Mouse (Mus musculus): Measurements from ENCODE around the gene Nav1. TPM values are rescaled to one million over a fixed set of nuclear protein-coding genes. Genes with fewer than 3 reads are reported as not detected.

Nav1 gene
- total and polyA plus RNA-seq, 2 experiments: 0.83 to 1.8 TPM

GRCm38 (mm10) chr1:135515633-135516238 lies 91.4 kb downstream of the Nav1 start:
- WGBS: 23% methylated on average over 12 of the region's 12 CpGs

GRCm38 (mm10) chr1:135514913-135515632 lies 92.0 kb downstream of the Nav1 start:
- 37% methylated on average over 9 of the region's 9 CpGs for WGBS
- Histone ChIP-seq H3K27me3 (ENCODE audit: control insufficient read depth, insufficient read depth, low read length) (no peaks in the 10 kb centered on the region), H3K4me3 (ENCODE audit: insufficient read depth, low read depth, low read length) (no peak overlapping the region), H3K27ac (replicated peaks; ENCODE audit: insufficient read depth, low read depth, low read length) (no peak overlapping the region), H3K4me1 (ENCODE audit: control insufficient read depth, insufficient read depth, low read length) (peaks cover 14% of the 10 kb centered on the region; the same call in 1 of the 2 replicates), H3K79me2 (ENCODE audit: control insufficient read depth, insufficient read depth, low read length) (no peaks in the 10 kb centered on the region), H3K36me3 (ENCODE audit: control insufficient read depth, insufficient read depth, low read length) (no peaks in the 10 kb centered on the region), H3K9ac (ENCODE audit: low read depth, low read length) (no peak overlapping the region)
- TF ChIP-seq CTCF (IDR thresholded peaks at IDR 0.05; ENCODE audit: low read depth, low read length): no peak
- no peak for TF ChIP-seq POLR2A (IDR thresholded peaks at IDR 0.05; ENCODE audit: extremely low read depth, insufficient read depth, low read length)
- DNase-seq (ENCODE audit: extremely low read depth, low read depth, low spot score): peak; percentile 29

More at GRCm38 (mm10) chr1:135515633-135516238, 91.4 kb downstream of the Nav1 start:
- H3K4me3 ChIP-seq (ENCODE audit: insufficient read depth, low read depth, low read length): no peak overlapping the region
- H3K36me3 ChIP-seq (ENCODE audit: control insufficient read depth, insufficient read depth, low read length): no peaks in the 10 kb centered on the region
- no peak overlapping the region for H3K27ac ChIP-seq (replicated peaks; ENCODE audit: insufficient read depth, low read depth, low read length)
- peaks cover 14% of the 10 kb centered on the region; the same call in 1 of the 2 replicates for H3K4me1 ChIP-seq (ENCODE audit: control insufficient read depth, insufficient read depth, low read length)
- DNase-seq (ENCODE audit: extremely low read depth, low read depth, low spot score): no peak
- TF ChIP-seq CTCF (IDR thresholded peaks at IDR 0.05; ENCODE audit: low read depth, low read length) (no peak), POLR2A (IDR thresholded peaks at IDR 0.05; ENCODE audit: extremely low read depth, insufficient read depth, low read length) (no peak)
- H3K9ac ChIP-seq (ENCODE audit: low read depth, low read length): no peak overlapping the region
- no peaks in the 10 kb centered on the region for H3K27me3 ChIP-seq (ENCODE audit: control insufficient read depth, insufficient read depth, low read length)
- H3K79me2 ChIP-seq (ENCODE audit: control insufficient read depth, insufficient read depth, low read length): no peaks in the 10 kb centered on the region

DNA sequence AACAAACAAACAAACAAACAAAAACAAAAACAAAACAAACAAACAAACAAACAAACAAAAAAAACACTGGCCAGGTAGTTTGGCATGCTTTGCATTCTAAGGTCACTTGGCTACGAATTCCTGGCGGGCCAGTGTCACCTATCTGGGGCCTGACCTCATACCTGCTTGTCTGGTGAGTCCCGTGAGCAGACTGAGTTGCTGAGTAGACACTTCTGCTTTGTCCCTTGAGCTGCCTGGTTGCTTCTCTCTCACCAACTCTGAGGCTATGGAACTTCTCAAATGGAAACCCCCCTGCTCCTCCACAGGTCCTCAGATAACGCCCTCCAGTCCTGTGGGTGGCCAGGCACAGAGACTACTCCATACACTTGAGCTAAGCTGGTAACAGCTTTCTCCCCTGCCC lies 93.0 kb downstream of the Nav1 start:
- TF ChIP-seq POLR2A (IDR thresholded peaks at IDR 0.05; ENCODE audit: extremely low read depth, insufficient read depth, low read length) (no peak), CTCF (IDR thresholded peaks at IDR 0.05; ENCODE audit: low read depth, low read length) (no peak)
- no peak for DNase-seq (ENCODE audit: extremely low read depth, low read depth, low spot score)
- no peaks in the 10 kb centered on the region for H3K27me3 ChIP-seq (ENCODE audit: control insufficient read depth, insufficient read depth, low read length)
- H3K79me2 ChIP-seq (ENCODE audit: control insufficient read depth, insufficient read depth, low read length): no peaks in the 10 kb centered on the region
- H3K9ac ChIP-seq (ENCODE audit: low read depth, low read length): no peak overlapping the region
- no peaks in the 10 kb centered on the region for H3K36me3 ChIP-seq (ENCODE audit: control insufficient read depth, insufficient read depth, low read length)
- 65% methylated on average over 4 of the region's 4 CpGs for WGBS
- H3K4me3 ChIP-seq (ENCODE audit: insufficient read depth, low read depth, low read length): no peak overlapping the region
- H3K27ac ChIP-seq (replicated peaks; ENCODE audit: insufficient read depth, low read depth, low read length): no peak overlapping the region
- peaks cover 16% of the 10 kb centered on the region; the same call in 1 of the 2 replicates for H3K4me1 ChIP-seq (ENCODE audit: control insufficient read depth, insufficient read depth, low read length)

DNA sequence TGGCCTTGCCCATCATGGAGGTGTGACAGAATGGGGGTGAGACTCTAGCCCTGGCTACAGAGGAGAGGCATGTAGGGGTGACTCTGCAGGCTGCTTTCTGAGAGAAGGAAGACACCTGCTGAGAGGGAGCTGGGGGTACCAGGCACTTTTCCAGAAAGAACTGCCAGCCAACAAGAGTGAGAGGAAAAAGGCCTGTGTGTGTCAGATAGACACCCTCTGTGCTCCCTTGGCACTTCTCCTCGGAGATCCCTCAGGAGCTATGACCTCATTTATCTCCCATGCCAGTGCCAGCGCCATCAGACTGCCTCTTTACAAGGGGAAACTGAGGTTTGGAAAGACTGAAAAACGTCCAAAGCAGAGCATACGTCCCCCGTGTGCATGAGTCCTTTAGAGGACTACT lies 93.6 kb downstream of the Nav1 start:
- TF ChIP-seq CTCF (IDR thresholded peaks at IDR 0.05; ENCODE audit: low read depth, low read length) (no peak), POLR2A (IDR thresholded peaks at IDR 0.05; ENCODE audit: extremely low read depth, insufficient read depth, low read length) (no peak)
- Histone ChIP-seq H3K27me3 (ENCODE audit: control insufficient read depth, insufficient read depth, low read length) (no peaks in the 10 kb centered on the region), H3K79me2 (ENCODE audit: control insufficient read depth, insufficient read depth, low read length) (no peaks in the 10 kb centered on the region), H3K9ac (ENCODE audit: low read depth, low read length) (no peak overlapping the region), H3K4me1 (ENCODE audit: control insufficient read depth, insufficient read depth, low read length) (peaks cover 16% of the 10 kb centered on the region; the same call in 1 of the 2 replicates), H3K36me3 (ENCODE audit: control insufficient read depth, insufficient read depth, low read length) (no peaks in the 10 kb centered on the region), H3K27ac (replicated peaks; ENCODE audit: insufficient read depth, low read depth, low read length) (no peak overlapping the region), H3K4me3 (ENCODE audit: insufficient read depth, low read depth, low read length) (no peak overlapping the region)
- no peak for DNase-seq (ENCODE audit: extremely low read depth, low read depth, low spot score)
- 76% methylated on average over 5 of the region's 5 CpGs for WGBS

- no peaks in the 10 kb centered on the region for H3K36me3 ChIP-seq (ENCODE audit: control insufficient read depth, insufficient read depth, low read length)
- H3K4me3 ChIP-seq (ENCODE audit: insufficient read depth, low read depth, low read length): peak overlapping the region; percentile 53
- WGBS: 16% methylated on average over 30 of the region's 30 CpGs
- H3K27ac ChIP-seq (replicated peaks; ENCODE audit: insufficient read depth, low read depth, low read length): no peak overlapping the region
- TF ChIP-seq POLR2A (IDR thresholded peaks at IDR 0.05; ENCODE audit: extremely low read depth, insufficient read depth, low read length): no peak
- TF ChIP-seq CTCF (IDR thresholded peaks at IDR 0.05; ENCODE audit: low read depth, low read length): no peak
- no peaks in the 10 kb centered on the region for H3K79me2 ChIP-seq (ENCODE audit: control insufficient read depth, insufficient read depth, low read length)
- H3K27me3 ChIP-seq (ENCODE audit: control insufficient read depth, insufficient read depth, low read length): no peaks in the 10 kb centered on the region
- peaks cover 8% of the 10 kb centered on the region; the same call in 1 of the 2 replicates for H3K4me1 ChIP-seq (ENCODE audit: control insufficient read depth, insufficient read depth, low read length)
- DNase-seq (ENCODE audit: extremely low read depth, low read depth, low spot score): peak; percentile 51
- H3K9ac ChIP-seq (ENCODE audit: low read depth, low read length): peak overlapping the region; percentile 49; the same call in 1 of the 2 replicates
Measured at GRCm38 (mm10) chr1:135510346-135510977, 96.6 kb downstream of the Nav1 start.

Measured in liver, adult 2 months (tissue).